Mouse (Mus musculus) hindbrain, embryonic 16.5 days (tissue): ENCODE results near the gene Gse1. TPM values are rescaled to one million over a fixed set of nuclear protein-coding genes. Genes with fewer than 3 reads are reported as not detected.

Experiments used
- ATAC-seq: fragments of 200-750 bp; cut with Nextera tagmentation; 2 replicates; pipeline ENCODE4 v1.8.0; 2017; ENCODE audit warnings: moderate TSS enrichment, moderate library complexity
- H3K27ac ChIP-seq: fragments of 300-500 bp; sonication (generic); 2 replicates; pipeline ENCODE4 v1.5.1; 2014; ENCODE audit warnings: low read depth, mild to moderate bottlenecking, control low read depth, low read length, moderate library complexity
- H3K27me3 ChIP-seq: fragments of 300-500 bp; sonication (generic); replicated peaks from 2 replicates; pipeline ENCODE4 v1.6.1; 2014; ENCODE audit warnings: low read length; ENCODE audit not compliant: control insufficient read depth, insufficient read depth
- H3K36me3 ChIP-seq: fragments of 300-500 bp; sonication (generic); 2 replicates; pipeline ENCODE4 v1.6.1; 2014; ENCODE audit warnings: mild to moderate bottlenecking, low read length, moderate library complexity, mixed read lengths; ENCODE audit not compliant: control insufficient read depth, insufficient read depth
- H3K4me1 ChIP-seq: fragments of 300-500 bp; sonication (generic); 2 replicates; pipeline ENCODE4 v1.6.1; 2014; ENCODE audit warnings: low read depth, low read length; ENCODE audit not compliant: control insufficient read depth, insufficient read depth
- H3K4me2 ChIP-seq: fragments of 300-500 bp; sonication (generic); 2 replicates; pipeline ENCODE4 v1.6.1; 2014; ENCODE audit warnings: mild to moderate bottlenecking, low read length, control low read depth, moderate library complexity
- H3K4me3 ChIP-seq: fragments of 300-500 bp; sonication (generic); 2 replicates; pipeline ENCODE4 v1.5.1; 2014; ENCODE audit warnings: mild to moderate bottlenecking, low read length, control low read depth, moderate library complexity
- H3K9ac ChIP-seq: fragments of 300-500 bp; sonication (generic); 2 replicates; pipeline ENCODE4 v1.6.1; 2014; ENCODE audit warnings: low read depth, mild to moderate bottlenecking, control low read depth, low read length, moderate library complexity
- H3K9me3 ChIP-seq: fragments of 300-500 bp; sonication (generic); 2 replicates; pipeline ENCODE4 v1.6.1; 2014; ENCODE audit warnings: mild to moderate bottlenecking, low read length, moderate library complexity; ENCODE audit not compliant: control insufficient read depth
- WGBS: fragments of 180-500 bp; shearing (Covaris S2); extraction: QIAGEN DNeasy Blood & Tissue Kit; methylation state at CpG from one replicate; pipeline ENCODE4 v1.1.7; 2014; 5-methylcytosine and 5-hydroxymethylcytosine counted together
- polyA plus RNA-seq: library from polyadenylated mRNA; unstranded; fragments of >200 nt; fragmentation: Nextera tagmentation; extraction: Ambion mirVana; gene quantifications from 2 replicates; pipeline ENCODE4 v1.2.1, GENCODE M21; 2015

The Gse1 gene
- polyA plus RNA-seq, 1 experiment from 2014 or later, result 10.7 TPM

GRCm38 (mm10) chr8:120577821-120578220 lies 349.6 kb downstream of the Gse1 start:
- no peak overlapping the region for H3K27ac ChIP-seq
- no peak overlapping the region for H3K4me2 ChIP-seq
- no peak overlapping the region for H3K9ac ChIP-seq
- peaks cover 39% of the 10 kb centered on the region for H3K36me3 ChIP-seq
- no peak for ATAC-seq
- H3K4me3 ChIP-seq, result no peak overlapping the region
- H3K9me3 ChIP-seq, result no peaks in the 10 kb centered on the region
- H3K27me3 ChIP-seq, result no peaks in the 10 kb centered on the region
- WGBS, result 71% methylated on average over 17 of the region's 17 CpGs
- H3K4me1 ChIP-seq, result peaks cover 4% of the 10 kb centered on the region; the same call in 1 of the 2 replicates

- no peak overlapping the region for H3K9ac ChIP-seq
Observed at GRCm38 (mm10) chr8:120580336-120581000, 352.2 kb downstream of the Gse1 start.

GRCm38 (mm10) chr8:120581329-120581728 lies 353.1 kb downstream of the Gse1 start:
- 0 out of 2 replicates have a peak, but pooled peaks cover 2% of the 10 kb centered on the region for H3K4me1 ChIP-seq
- WGBS, result 84% methylated on average over 12 of the region's 12 CpGs
- ATAC-seq, result no peak
- H3K27me3 ChIP-seq, result no peaks in the 10 kb centered on the region
- no peak overlapping the region for H3K27ac ChIP-seq
- H3K9me3 ChIP-seq, result no peaks in the 10 kb centered on the region
- no peak overlapping the region for H3K4me3 ChIP-seq
- H3K36me3 ChIP-seq, result peaks cover 23% of the 10 kb centered on the region
- no peak overlapping the region for H3K9ac ChIP-seq
- no peak overlapping the region for H3K4me2 ChIP-seq

More at GRCm38 (mm10) chr8:120580336-120581000, 352.2 kb downstream of the Gse1 start:
- H3K27ac ChIP-seq, result no peak overlapping the region
- ATAC-seq, result no peak
- 86% methylated on average over 8 of the region's 8 CpGs for WGBS
- H3K27me3 ChIP-seq, result no peaks in the 10 kb centered on the region
- no peaks in the 10 kb centered on the region for H3K9me3 ChIP-seq
- H3K4me1 ChIP-seq, result peaks cover 4% of the 10 kb centered on the region; the same call in 1 of the 2 replicates
- H3K36me3 ChIP-seq, result peaks cover 26% of the 10 kb centered on the region
- H3K4me3 ChIP-seq, result no peak overlapping the region
- H3K4me2 ChIP-seq, result no peak overlapping the region

GRCm38 (mm10) chr8:120581811-120582210 lies 353.6 kb downstream of the Gse1 start:
- Histone ChIP-seq H3K4me2 (no peak overlapping the region), H3K9me3 (no peaks in the 10 kb centered on the region), H3K36me3 (peaks cover 23% of the 10 kb centered on the region), H3K9ac (no peak overlapping the region), H3K27ac (peak overlapping the region; percentile 35; the same call in 1 of the 2 replicates), H3K4me3 (no peak overlapping the region), H3K27me3 (no peaks in the 10 kb centered on the region), H3K4me1 (0 out of 2 replicates have a peak, but pooled peaks cover 2% of the 10 kb centered on the region)
- WGBS, result 78% methylated on average over 8 of the region's 8 CpGs
- no peak for ATAC-seq

- H3K4me3 ChIP-seq, result no peak overlapping the region
- H3K4me2 ChIP-seq, result no peak overlapping the region
- ATAC-seq, result no peak
- H3K9me3 ChIP-seq, result no peaks in the 10 kb centered on the region
- H3K4me1 ChIP-seq, result peaks cover 10% of the 10 kb centered on the region
- peaks cover 5% of the 10 kb centered on the region; the same call in 1 of the 2 replicates for H3K36me3 ChIP-seq
- no peak overlapping the region for H3K27ac ChIP-seq
- WGBS, result 93% methylated on average over 10 of the region's 10 CpGs
- H3K9ac ChIP-seq, result no peak overlapping the region
- no peaks in the 10 kb centered on the region for H3K27me3 ChIP-seq
Observed at GRCm38 (mm10) chr8:120585521-120585920, 357.3 kb downstream of the Gse1 start.

- WGBS, result under 1% methylated on average over 67 of the region's 67 CpGs
- Histone ChIP-seq H3K4me1 (peaks cover 8% of the 10 kb centered on the region), H3K9ac (peak within 1 kb of the TSS; percentile 66), H3K4me2 (peak within 1 kb of the TSS; percentile 98), H3K9me3 (no peaks in the 10 kb centered on the region), H3K4me3 (peak within 1 kb of the TSS; percentile 62), H3K36me3 (no peaks in the 10 kb centered on the region), H3K27ac (no peak within 1 kb of the TSS), H3K27me3 (no peaks in the 10 kb centered on the region)
- ATAC-seq, result peak; percentile 99
Observed at GRCm38 (mm10) chr8:120588908-120589771, 360.9 kb downstream of the Gse1 start, which contains the start of gene Gins2. Gene Gins2 (minus strand): TSS chr8:120589304.

DNA sequence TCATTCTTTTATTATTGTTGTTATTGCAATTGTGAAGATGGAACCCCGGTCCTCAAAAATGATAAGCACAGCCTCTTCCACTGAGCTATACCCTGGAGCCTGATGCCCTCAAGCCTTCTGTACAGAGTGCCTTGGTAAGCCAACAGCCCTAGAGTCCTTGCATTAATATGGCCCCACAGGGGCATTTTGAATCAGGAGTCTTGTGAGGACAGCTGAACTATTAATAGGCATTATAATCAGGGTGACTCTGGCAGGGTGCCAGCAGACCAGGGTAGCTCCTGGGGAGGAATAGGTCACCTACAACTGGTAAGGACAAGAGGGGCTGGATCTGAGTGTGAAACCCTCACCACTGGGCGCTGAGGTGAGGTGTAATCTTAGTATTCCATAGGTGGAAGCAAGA lies 361.7 kb downstream of the Gse1 start:
- Histone ChIP-seq H3K4me3 (peak overlapping the region; percentile 62), H3K9ac (peak overlapping the region; percentile 59; the same call in 1 of the 2 replicates), H3K27me3 (no peaks in the 10 kb centered on the region), H3K4me1 (peaks cover 8% of the 10 kb centered on the region), H3K4me2 (peak overlapping the region; percentile 98), H3K36me3 (no peaks in the 10 kb centered on the region), H3K9me3 (no peaks in the 10 kb centered on the region), H3K27ac (no peak overlapping the region)
- 55% methylated on average over 2 of the region's 2 CpGs for whole genome bisulfite sequencing
- no peak for ATAC-seq

- Histone ChIP-seq H3K4me3 (no peak overlapping the region), H3K4me1 (peaks cover 8% of the 10 kb centered on the region), H3K36me3 (no peaks in the 10 kb centered on the region), H3K9me3 (no peaks in the 10 kb centered on the region), H3K9ac (no peak overlapping the region), H3K27ac (no peak overlapping the region), H3K27me3 (no peaks in the 10 kb centered on the region), H3K4me2 (no peak overlapping the region)
- 65% methylated on average over 10 of the region's 10 CpGs for WGBS
- ATAC-seq, result no peak
Observed at GRCm38 (mm10) chr8:120591587-120592292, 363.5 kb downstream of the Gse1 start.
